Mouse (Mus musculus): ENCODE results near the gene D17H6S53E. TPM values are rescaled to one million over a fixed set of nuclear protein-coding genes. Genes with fewer than 3 reads are reported as not detected.
A peak's percentile ranks its signal among the peaks of the same experiment; 100 is the strongest.

D17H6S53E gene
- polyA plus RNA-seq, 2 experiments = 1.3 to 1.5 TPM

GRCm38 (mm10) chr17:35088151-35088550 lies 38.0 kb upstream of the D17H6S53E start:
- Histone ChIP-seq H3K4me3 (ENCODE audit: insufficient read depth in 1 of 2, low read depth in 2 of 2, low read length in 2 of 2) (no peak overlapping the region), H3K27me3 (ENCODE audit: control insufficient read depth, insufficient read depth, low read length) (no peaks in the 10 kb centered on the region), H3K9me3 (ENCODE audit: control insufficient read depth, low read length) (no peaks in the 10 kb centered on the region), H3K27ac (no peak overlapping the region), H3K36me3 (replicated peaks; ENCODE audit: control insufficient read depth, insufficient read depth, low read depth) (peaks cover 6% of the 10 kb centered on the region; the same call in 1 of the 2 replicates), H3K4me2 (ENCODE audit: low read depth) (no peak overlapping the region), H3K9ac (replicated peaks) (no peak overlapping the region), H3K4me1 (replicated peaks; ENCODE audit: control insufficient read depth in 2 of 2, insufficient read depth in 2 of 2, low read length in 1 of 2) (peaks cover 15 to 18% of the 10 kb centered on the region in 2 experiments)
- ATAC-seq (ENCODE audit: insufficient read depth) (no peak), DNase-seq (ENCODE audit: low read depth in 3 of 3, low spot score in 3 of 3) (no peak)
- TF ChIP-seq CTCF (IDR thresholded peaks at IDR 0.05; ENCODE audit: low read depth) (peak; percentile 39), EP300 (IDR thresholded peaks at IDR 0.05; ENCODE audit: low read depth) (no peak)
- WGBS (ENCODE audit: insufficient replicate concordance) = 34% methylated on average over 2 of the region's 2 CpGs

GRCm38 (mm10) chr17:35088825-35089644 lies 37.1 kb upstream of the D17H6S53E start, which contains the start of gene Abhd16a:
Abhd16a (plus strand) TSS chr17:35089263.
- peak within 1 kb of the TSS; percentile 75 for H3K27ac ChIP-seq
- H3K4me2 ChIP-seq (ENCODE audit: low read depth) = peak within 1 kb of the TSS; percentile 96
- H3K9me3 ChIP-seq (ENCODE audit: control insufficient read depth, low read length) = no peaks in the 10 kb centered on the region
- peak within 1 kb of the TSS; percentile 66 to 70 for H3K4me3 ChIP-seq (ENCODE audit: insufficient read depth in 1 of 2, low read depth in 2 of 2, low read length in 2 of 2)
- peak; percentile 22 for TF ChIP-seq CTCF (IDR thresholded peaks at IDR 0.05; ENCODE audit: low read depth)
- no peak for TF ChIP-seq EP300 (IDR thresholded peaks at IDR 0.05; ENCODE audit: low read depth)
- no peaks in the 10 kb centered on the region for H3K27me3 ChIP-seq (ENCODE audit: control insufficient read depth, insufficient read depth, low read length)
- ATAC-seq (ENCODE audit: insufficient read depth) (peak; percentile 97), DNase-seq (ENCODE audit: low read depth in 3 of 3, low spot score in 3 of 3) (peak; percentile 82 to 87 (median 83))
- H3K4me1 ChIP-seq (replicated peaks; ENCODE audit: control insufficient read depth in 2 of 2, insufficient read depth in 2 of 2, low read length in 1 of 2) = peaks cover 15 to 18% of the 10 kb centered on the region in 2 experiments
- 3% methylated on average over 60 of the region's 67 CpGs for WGBS (ENCODE audit: insufficient replicate concordance)
- H3K36me3 ChIP-seq (replicated peaks; ENCODE audit: control insufficient read depth, insufficient read depth, low read depth) = peaks cover 6% of the 10 kb centered on the region; the same call in 1 of the 2 replicates
- H3K9ac ChIP-seq (replicated peaks) = peak within 1 kb of the TSS; percentile 86

- peak overlapping the region; percentile 66 to 70 for H3K4me3 ChIP-seq (ENCODE audit: insufficient read depth in 1 of 2, low read depth in 2 of 2, low read length in 2 of 2)
These were observed 35.8 kb upstream of the D17H6S53E start for GRCm38 (mm10) chr17:35090166-35090932.

GRCm38 (mm10) chr17:35092403-35093198 lies 33.6 kb upstream of the D17H6S53E start:
- H3K9me3 ChIP-seq (ENCODE audit: control insufficient read depth, low read length) = no peaks in the 10 kb centered on the region
- H3K4me3 ChIP-seq (ENCODE audit: insufficient read depth in 1 of 2, low read depth in 2 of 2, low read length in 2 of 2) = no peak overlapping the region
- peaks cover 28% of the 10 kb centered on the region for H3K36me3 ChIP-seq (replicated peaks; ENCODE audit: control insufficient read depth, insufficient read depth, low read depth)
- H3K4me2 ChIP-seq (ENCODE audit: low read depth) = no peak overlapping the region
- no peak overlapping the region for H3K9ac ChIP-seq (replicated peaks)
- H3K4me1 ChIP-seq (replicated peaks; ENCODE audit: control insufficient read depth in 2 of 2, insufficient read depth in 2 of 2, low read length in 1 of 2) = peaks cover 10% of the 10 kb centered on the region in 2 experiments
- TF ChIP-seq EP300 (IDR thresholded peaks at IDR 0.05; ENCODE audit: low read depth) (no peak), CTCF (IDR thresholded peaks at IDR 0.05; ENCODE audit: low read depth) (no peak)
- ATAC-seq (ENCODE audit: insufficient read depth) (no peak), DNase-seq (ENCODE audit: low read depth in 3 of 3, low spot score in 3 of 3) (no peak)
- 81% methylated on average over 14 of the region's 14 CpGs for WGBS (ENCODE audit: insufficient replicate concordance)
- H3K27me3 ChIP-seq (ENCODE audit: control insufficient read depth, insufficient read depth, low read length) = no peaks in the 10 kb centered on the region
- no peak overlapping the region for H3K27ac ChIP-seq

More at GRCm38 (mm10) chr17:35090166-35090932, 35.8 kb upstream of the D17H6S53E start:
- Histone ChIP-seq H3K27ac (peak overlapping the region; percentile 75), H3K9me3 (ENCODE audit: control insufficient read depth, low read length) (no peaks in the 10 kb centered on the region), H3K27me3 (ENCODE audit: control insufficient read depth, insufficient read depth, low read length) (no peaks in the 10 kb centered on the region), H3K4me1 (replicated peaks; ENCODE audit: control insufficient read depth in 2 of 2, insufficient read depth in 2 of 2, low read length in 1 of 2) (peaks cover 14% of the 10 kb centered on the region in 2 experiments), H3K36me3 (replicated peaks; ENCODE audit: control insufficient read depth, insufficient read depth, low read depth) (peaks cover 14% of the 10 kb centered on the region), H3K9ac (replicated peaks) (peak overlapping the region; percentile 86), H3K4me2 (ENCODE audit: low read depth) (peak overlapping the region; percentile 96)
- ATAC-seq (ENCODE audit: insufficient read depth) = peak; percentile 48
- WGBS (ENCODE audit: insufficient replicate concordance) = 52% methylated on average over 8 of the region's 8 CpGs
- TF ChIP-seq CTCF (IDR thresholded peaks at IDR 0.05; ENCODE audit: low read depth) (no peak), EP300 (IDR thresholded peaks at IDR 0.05; ENCODE audit: low read depth) (peak; percentile 74)
- DNase-seq (ENCODE audit: low read depth in 3 of 3, low spot score in 3 of 3) = peak; percentile 64 to 69 (median 65)
